Mouse (Mus musculus) adipocyte (in vitro differentiated cells): Measurements from ENCODE around the gene Tuba1c.
"Not testable (repeated sequence)": the region's sequence is repeated elsewhere in the genome, so short reads cannot be mapped to it uniquely, and the experiment has no call there.

Experiments
- DNase-seq: peaks from one replicate; pipeline ENCODE4 v3.0.0-alpha.2; 2016; ENCODE audit warnings: low spot score

Tuba1c gene

DNA sequence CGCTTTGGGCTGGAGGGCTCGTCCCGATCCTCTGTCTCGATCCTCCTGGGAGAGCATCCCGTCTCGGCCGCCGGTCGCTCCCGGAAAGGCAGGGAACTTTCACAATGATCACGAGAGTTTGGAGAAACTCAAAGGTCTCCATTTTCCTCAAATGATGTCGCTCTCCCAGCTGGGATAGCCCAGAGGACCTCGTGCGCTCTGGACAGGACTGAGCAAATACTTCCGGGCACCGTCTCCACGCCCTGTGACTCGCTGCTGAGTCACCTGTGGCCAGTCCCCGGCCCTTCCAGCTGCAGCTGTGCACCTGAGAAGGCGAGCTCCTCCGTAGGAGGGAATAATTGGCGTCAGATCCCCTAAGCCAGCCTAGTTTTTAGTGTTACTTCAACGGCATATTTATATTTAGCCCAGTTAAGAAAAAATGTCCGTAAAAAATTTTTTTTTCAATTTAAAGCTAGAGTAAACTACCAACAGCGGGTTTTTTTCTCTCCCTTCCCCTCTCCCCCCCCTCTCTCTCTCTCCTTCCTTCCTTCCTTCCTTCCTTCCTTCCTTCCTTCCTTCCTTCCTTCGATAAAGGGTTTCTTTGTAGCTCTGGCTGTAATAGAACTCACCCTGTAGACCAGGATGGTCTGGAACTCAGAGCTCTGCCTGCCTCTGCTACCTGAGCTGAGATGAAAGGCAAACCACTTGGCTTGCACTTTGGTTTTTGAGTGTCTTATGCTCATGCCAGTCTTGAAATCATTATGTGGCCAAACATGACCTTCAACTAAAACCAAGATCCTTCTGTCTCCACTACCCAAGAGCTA, 1.1 kb downstream of the Tuba1c start:
- DNase-seq = peak; percentile 75

- no peak for DNase-seq
Measured at GRCm38 (mm10) chr15:99031388-99031675, 1.6 kb downstream of the Tuba1c start.

GRCm38 (mm10) chr15:99032041-99032725, 2.5 kb downstream of the Tuba1c start:
- DNase-seq = no peak

DNA sequence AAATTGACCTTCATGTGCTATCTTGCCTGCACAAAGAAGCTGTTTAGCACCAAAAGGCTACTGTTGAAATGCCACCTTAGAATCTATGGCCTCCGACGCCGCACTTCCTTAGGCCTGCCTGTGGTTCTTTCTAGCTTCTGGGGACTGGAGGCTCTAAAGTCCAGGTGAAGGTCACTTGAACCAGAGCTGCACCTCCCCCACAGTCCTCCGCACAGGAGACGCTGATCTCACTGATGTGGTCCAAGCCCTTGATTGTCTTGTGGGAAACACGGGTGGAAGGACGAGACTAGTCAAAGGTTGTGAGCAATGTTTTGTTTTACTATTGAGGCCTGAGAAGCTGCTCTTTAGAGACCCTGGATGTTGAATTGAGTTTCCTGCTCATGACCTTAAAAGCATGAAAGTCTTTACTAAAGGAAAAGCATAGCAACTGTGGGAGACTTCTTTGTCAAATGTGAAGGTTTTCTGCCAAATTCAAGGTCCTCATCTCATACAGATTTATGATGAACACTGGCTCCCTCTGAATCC, 3.1 kb downstream of the Tuba1c start:
- no peak for DNase-seq

- peak; percentile 67 for DNase-seq
Measured at GRCm38 (mm10) chr15:99033498-99034270, 4.0 kb downstream of the Tuba1c start.

DNA sequence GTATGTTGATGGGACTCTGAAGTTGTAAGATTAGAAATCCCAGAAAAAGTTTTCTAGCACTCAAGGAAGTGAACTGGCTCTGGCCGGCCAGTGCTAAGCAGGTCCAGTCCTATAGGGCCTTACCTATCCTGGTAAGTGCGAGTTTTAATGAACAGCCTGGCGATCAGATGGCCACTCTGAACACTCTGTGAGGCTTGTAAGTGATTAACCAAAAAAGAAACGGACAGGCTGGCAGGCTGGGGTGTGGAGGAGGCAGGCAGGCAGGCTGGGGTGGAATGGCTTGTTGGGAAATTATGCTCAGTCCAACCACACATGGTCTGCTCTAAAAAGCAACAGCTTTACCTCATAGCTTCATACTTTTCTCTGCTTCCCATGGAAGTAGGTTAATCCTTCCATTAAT, 5.7 kb downstream of the Tuba1c start:
- DNase-seq = no peak

GRCm38 (mm10) chr15:99036249-99036905, 6.7 kb downstream of the Tuba1c start:
- no peak for DNase-seq

- no peak for DNase-seq
Measured at GRCm38 (mm10) chr15:99038025-99038424, 8.3 kb downstream of the Tuba1c start.

DNA sequence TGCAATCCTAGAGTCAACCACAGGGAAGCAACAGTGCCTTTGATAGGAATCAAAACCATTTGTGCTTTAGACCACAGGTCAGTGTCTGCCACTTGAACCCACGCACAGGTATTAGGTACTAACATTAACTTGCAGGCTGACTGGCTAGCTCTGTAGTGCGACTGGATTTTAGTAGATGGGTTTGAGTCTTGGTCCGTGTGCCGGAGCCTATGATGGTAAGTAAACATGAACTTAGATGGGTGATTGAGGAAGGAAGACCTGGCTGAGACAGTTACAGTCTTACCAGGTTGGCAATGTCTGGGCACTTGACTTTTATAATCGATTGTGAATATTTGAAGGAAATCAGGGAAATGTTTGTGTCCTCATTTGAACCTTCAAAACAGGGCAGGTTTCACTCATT, 9.1 kb downstream of the Tuba1c start:
- DNase-seq = no peak

GRCm38 (mm10) chr15:99039306-99039705, 9.6 kb downstream of the Tuba1c start:
- DNase-seq = no peak

GRCm38 (mm10) chr15:99039996-99040919, 10.6 kb downstream of the Tuba1c start:
- no peak for DNase-seq

DNA sequence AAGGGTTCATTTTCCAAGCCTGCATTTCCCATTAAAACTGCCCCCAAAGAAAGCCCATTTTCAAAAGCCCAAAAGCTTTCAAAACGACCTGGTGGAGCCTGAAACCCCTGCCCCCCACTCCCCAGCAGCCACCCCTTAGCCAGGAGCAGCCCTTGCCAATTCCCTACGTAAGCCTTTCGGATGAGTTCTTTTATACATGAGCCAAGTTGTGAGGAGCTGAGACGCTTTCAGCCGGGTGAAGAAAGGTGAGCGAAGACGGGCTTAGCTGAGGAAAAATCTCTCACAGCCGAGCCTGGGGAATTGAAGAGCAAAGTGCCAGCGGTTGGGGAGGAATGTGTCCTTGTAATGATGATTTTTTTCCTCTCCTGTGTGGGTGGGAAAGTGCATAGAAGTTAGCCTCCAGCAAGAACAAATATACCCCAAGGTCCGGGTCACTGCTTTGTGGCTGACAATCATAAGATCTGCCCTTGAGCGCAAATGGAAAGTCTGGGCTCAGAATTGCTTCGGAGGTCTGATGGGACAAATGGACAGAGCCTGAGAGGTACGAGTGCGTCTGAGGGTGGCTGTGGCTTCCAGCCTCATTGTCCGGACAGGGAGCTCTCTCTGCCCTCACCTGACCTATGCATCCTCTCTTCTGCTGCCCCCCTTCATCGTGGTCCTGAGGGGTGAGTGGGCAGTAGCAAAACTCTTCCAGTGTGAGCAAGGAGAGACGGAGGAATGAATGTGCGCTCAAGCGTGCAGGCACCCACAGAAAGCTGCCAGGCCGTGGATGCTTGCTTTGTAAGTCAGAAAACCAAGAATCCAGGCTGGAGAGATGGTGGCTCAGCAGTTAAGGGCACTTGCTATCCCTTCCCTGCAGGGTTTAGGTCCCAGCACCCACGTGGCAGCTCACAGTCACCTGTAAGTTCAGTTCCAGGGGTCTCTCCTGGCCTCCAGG, 11.5 kb downstream of the Tuba1c start:
- DNase-seq = no peak

DNA sequence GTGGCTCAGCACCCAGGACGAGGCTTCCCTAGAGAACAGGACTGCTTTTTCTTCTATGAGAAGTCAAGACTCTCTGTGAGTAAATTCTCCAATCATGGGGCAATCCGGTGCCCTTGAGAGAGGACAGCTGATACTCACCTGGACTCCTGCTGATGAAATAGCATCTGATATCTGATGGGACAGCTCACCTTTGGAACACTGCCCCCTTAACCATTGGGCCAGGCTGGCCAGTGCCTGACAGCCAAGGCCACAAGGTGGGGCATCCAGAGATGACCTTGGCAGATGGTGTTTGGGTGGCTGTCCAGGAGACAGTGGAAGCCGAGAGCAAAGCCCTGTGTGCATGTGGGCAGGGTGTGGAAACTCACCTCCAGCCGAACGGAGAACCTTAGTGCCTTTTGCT, 12.6 kb downstream of the Tuba1c start:
- no peak for DNase-seq

DNA sequence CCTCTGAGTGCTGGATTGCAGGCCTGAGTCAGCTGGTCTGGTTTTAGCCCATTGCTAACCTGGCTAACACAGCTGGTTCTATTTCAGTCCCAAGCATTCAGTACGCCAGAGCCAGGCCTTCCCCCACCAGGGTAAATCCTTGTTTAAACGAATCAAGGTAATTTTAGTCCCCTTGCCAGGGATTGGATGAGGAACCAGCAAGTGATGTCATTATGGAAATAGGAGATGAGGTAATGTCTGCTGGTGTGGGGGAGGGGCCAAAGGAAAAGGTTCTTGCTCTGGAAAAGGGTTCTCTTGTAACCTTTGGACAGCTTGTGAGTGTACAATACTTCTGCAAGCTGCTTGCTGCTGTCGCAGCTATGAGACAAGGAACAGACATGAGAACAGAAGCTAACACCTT, 15.2 kb downstream of the Tuba1c start:
- peak; percentile 60 for DNase-seq

GRCm38 (mm10) chr15:99045734-99046133, 16.0 kb downstream of the Tuba1c start:
- not testable (repeated sequence) for DNase-seq

DNA sequence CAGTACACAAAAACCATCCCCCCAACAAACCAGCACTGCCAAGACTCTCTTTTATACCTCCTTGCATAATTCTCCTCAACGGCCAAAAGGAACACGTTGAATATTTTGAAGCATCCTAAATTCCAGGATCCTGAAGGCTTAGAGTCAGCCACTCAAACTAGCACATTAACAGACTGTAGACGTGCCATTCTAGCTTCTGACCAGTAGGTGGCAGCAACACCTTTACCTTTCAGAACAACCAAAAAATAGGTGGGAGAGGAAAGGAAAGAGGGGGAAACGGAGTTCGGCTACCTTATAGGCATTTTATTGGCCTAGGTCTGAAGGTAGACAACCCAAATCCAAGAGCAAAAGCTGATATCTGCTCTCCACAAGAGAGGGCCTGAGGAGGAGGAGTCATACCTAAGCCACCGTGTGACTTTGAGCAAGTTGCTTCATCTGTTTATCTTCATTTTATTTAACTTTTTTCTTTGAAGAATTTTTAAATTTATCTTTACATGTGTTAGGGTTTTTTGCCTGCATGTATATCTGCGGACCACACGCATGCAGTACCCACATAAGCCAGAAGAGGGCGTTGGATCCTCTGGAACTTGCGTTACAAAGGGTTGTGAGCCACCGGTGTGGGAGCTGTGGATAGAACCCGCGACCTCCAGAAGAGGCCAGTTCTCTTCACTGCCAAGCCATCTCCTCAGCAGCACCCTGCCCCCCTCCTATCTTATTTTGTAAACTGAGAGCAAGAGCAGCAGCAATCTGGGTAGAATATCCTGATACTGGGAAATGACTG, 20.0 kb downstream of the Tuba1c start:
- DNase-seq = peak; percentile 74

DNA sequence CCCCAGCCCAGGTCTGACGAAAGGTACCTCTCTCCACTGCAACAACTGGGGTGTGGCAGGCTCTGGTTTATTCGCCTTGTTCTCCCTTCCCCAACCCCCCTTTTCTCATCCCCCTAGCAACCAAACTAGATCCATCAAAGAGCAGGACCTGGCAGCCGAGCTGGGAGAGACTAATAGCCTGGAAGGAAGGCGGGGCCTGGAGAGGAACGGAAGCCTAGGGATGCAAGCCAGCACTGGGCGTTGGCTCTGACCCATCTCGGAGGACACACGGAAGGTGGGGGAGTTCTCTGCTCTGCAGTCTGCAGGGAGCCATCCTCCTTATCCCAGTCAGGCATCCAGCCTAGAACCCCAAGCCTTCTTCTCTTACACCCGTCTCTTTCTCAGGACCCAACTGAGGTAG, 23.7 kb downstream of the Tuba1c start:
- no peak for DNase-seq

DNA sequence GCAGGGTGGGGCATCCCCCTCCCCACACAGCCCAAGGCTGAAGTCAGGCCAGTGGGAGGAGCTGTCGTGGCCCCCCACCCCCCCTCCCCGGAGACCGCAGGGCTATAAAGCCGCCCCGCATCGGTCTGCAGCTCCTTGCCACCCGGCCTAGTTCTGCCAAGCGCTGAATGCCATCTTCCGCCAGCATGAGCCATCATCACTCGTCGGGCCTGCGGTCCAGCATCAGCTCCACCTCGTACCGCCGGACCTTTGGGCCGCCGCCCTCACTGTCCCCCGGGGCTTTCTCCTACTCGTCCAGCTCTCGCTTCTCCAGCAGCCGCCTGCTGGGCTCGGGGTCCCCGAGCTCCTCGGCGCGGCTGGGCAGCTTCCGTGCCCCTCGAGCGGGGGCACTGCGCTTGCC, 25.3 kb downstream of the Tuba1c start, which contains the start of gene Prph:
Gene Prph, plus strand, starts transcription at position 135 of the 400 bp plus-strand sequence.
- DNase-seq = no peak

DNA sequence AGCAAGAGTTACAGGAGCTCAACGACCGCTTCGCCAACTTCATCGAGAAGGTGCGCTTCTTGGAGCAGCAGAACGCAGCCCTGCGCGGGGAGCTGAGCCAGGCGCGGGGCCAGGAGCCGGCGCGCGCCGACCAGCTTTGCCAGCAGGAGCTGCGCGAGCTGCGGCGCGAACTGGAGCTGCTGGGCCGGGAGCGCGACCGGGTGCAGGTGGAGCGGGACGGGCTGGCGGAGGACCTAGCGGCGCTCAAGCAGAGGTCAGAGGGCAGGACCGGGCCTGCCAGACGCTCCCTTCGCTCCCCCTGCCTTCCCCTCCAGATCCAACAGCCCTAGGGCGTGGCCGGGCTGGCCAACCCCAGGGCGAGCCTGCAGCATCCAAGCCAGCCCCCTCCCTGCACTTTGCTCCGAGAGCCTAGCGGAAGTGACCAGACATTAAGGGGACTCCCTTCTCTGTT, 25.8 kb downstream of the Tuba1c start:
- DNase-seq = no peak
